Mouse (Mus musculus) cerebellum, adult 11-12 months (tissue): ENCODE results near the gene Tmed2.
"Not testable (repeated sequence)": the region's sequence is repeated elsewhere in the genome, so short reads cannot be mapped to it uniquely, and the experiment has no call there.

Experiments
- DNase-seq: peaks from one replicate; pipeline ENCODE4 v3.0.0; 2022

Tmed2 gene

DNA sequence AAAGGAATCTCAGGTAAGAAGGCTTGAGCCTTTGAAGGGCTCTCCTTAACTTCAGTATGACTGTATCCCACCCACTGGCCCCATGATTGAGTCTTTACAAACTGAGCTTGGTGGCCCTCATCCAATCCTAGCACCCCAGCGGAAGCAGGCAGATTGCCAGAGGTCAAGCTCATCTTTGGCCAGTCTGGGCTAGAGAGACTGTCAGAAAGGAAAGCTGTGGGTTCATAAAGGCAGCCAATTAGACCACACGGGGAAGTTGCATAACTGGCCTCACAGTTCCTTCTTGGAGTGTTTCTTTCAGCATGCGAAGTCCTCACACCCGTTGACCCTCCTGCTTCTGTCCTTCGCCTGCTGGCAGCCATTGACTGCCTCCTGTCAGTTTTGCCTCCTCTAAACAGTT, 42.0 kb downstream of the Tmed2 start:
- DNase-seq: no peak

DNA sequence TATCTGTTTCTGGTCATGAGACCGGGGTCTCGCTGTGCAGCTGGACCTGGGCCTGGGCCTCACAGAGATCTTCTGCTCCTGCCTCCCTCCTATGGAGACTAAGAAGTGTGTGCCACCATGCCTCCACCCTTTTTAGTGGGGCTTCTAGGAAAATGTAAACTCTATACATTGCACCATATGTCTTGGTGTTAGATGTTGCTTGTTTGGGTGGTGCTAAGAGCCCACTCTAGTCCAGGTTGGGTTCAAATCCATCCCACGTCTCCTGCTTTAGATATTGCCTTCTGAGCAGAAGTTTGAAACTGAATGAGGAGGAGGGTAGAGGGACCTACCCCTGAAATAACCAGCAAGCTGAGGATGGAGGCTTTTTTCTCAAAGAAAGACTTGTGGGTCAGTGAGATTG, 52.3 kb downstream of the Tmed2 start:
- no peak for DNase-seq

DNA sequence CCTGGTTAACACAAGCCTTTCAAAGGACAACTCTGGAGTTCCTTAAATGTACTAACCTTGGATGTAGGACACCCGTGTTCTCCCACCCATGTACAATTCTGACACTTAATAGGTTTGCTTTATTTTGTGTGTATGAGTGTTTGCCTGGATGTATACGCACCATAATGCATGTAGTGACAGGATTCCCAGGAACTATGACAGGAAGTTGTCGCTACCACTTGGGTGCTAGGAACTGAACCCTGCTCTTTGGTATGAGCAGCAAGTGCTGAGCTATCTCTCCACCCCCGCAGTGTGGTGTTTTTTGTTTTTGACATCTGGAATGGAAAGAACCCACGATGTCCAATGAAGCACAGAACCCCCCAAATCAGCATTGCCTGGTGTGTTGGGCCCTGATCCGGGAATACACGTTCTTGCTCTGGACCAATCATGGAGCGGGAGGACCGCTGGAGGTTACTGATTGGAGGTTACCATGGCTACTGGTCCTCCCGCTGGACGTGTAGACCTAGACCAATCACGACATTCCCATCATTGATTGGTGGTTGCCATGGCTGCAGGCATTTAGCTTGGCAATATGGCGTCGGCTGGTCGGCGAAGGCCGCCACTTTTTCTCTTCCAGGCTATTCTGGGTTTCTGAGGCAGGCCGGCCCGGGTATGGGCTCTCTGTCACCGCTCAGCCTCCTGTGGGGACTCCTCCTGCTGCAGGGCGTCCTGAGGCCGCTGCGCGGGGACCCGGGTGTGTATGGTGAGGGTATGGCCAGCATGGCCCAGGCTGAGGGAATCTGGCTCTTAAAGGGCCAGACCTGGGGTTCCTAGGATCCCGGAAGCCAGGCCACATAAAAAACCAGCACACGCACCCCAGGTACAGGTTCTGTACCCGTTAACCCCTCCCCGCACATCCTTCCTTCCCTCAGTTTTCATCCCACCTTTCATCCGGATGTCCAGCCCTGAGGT, 58.0 kb downstream of the Tmed2 start:
- peak; percentile 95 for DNase-seq

DNA sequence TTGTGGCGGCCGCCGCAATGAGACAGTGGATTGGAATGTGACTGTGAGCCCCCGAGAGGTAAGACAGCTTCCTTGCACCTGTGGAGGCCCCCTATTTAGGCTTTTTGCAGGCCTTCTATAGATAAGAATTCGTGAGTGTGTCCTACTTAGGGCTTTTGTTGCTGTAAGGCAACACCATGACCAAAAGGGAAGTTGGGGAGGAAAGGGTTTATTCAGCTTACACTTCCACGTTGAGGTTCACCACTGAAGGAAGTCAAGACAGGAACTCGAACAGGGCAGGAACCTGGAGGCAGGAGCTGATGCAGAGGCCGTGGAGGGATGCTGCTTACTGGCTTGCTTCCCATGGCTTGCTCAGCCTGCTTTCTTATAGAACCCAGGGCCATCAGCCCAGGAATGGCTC, 59.2 kb downstream of the Tmed2 start:
- DNase-seq: not testable (repeated sequence)
